Mouse (Mus musculus) midbrain, embryonic 14.5 days (tissue): ENCODE measurements around the gene Sgca. TPM values are rescaled to one million over a fixed set of nuclear protein-coding genes. Genes with fewer than 3 reads are reported as not detected.

Experiments used
- polyA plus RNA-seq: library from polyadenylated mRNA; unstranded; fragments of >200 nt; fragmentation: Nextera tagmentation; extraction: Ambion mirVana; gene quantifications from 2 replicates; pipeline ENCODE4 v1.2.1, GENCODE M21; 2014

Gene Sgca
- polyA plus RNA-seq, 1 experiment from 2014 or later = not detected

Other genes starting within 250 kb of the Sgca start
- 0.24 TPM in 1 of 2 replicates, not detected in the other for gene Cdc34b, start 234.5 kb downstream of the Sgca start, polyA plus RNA-seq
- not detected in 2 replicates for gene Tmem92, start 193.6 kb downstream of the Sgca start, polyA plus RNA-seq
- 0.98 and 64.7 TPM in 2 replicates for gene Col1a1, start 40.1 kb downstream of the Sgca start, polyA plus RNA-seq
- not detected in 2 replicates for gene Hils1, start 8.7 kb downstream of the Sgca start, polyA plus RNA-seq
- 27.1 and 27.6 TPM in 2 replicates for gene Ppp1r9b, start 14.7 kb upstream of the Sgca start, polyA plus RNA-seq
- gene Samd14, start 33.6 kb upstream of the Sgca start, polyA plus RNA-seq = 135 and 152 TPM in 2 replicates
- 21.5 and 22.7 TPM in 2 replicates for gene Pdk2, start 65.0 kb upstream of the Sgca start, polyA plus RNA-seq
- gene Itga3, start 100.5 kb upstream of the Sgca start, polyA plus RNA-seq = 9.0 and 11.7 TPM in 2 replicates
- 0.13 and 0.38 TPM in 2 replicates for gene Dlx3, start 143.8 kb upstream of the Sgca start, polyA plus RNA-seq
- 0.12 TPM in 1 of 2 replicates, not detected in the other for gene Dlx4, start 169.9 kb upstream of the Sgca start, polyA plus RNA-seq